Mouse (Mus musculus): ENCODE data around the gene Rspo3. TPM values are rescaled to one million over a fixed set of nuclear protein-coding genes. Genes with fewer than 3 reads are reported as not detected.

The Rspo3 gene
- total RNA-seq, 2 experiments from 2014 or later = 12.4 to 13.8 TPM

GRCm38 (mm10) chr10:29459632-29460031 is 76.0 kb downstream of the Rspo3 start:
- intact Hi-C loops (cut with DNase I) = no loop called here
- DNase-seq (ENCODE audit: low spot score in 2 of 2) = no peak

GRCm38 (mm10) chr10:29445076-29445475 is 90.6 kb downstream of the Rspo3 start:
- no peak for DNase-seq (ENCODE audit: low spot score in 2 of 2)
- intact Hi-C loops (cut with DNase I) = no loop called here

GRCm38 (mm10) chr10:29441297-29441696 is 94.4 kb downstream of the Rspo3 start:
- no peak for DNase-seq (ENCODE audit: low spot score in 2 of 2)
- intact Hi-C loops (cut with DNase I) = no loop called here

- peak in 1 of 2 experiments; percentile 49 for DNase-seq (ENCODE audit: low spot score in 2 of 2)
Observed at GRCm38 (mm10) chr10:29432935-29433453, 102.7 kb downstream of the Rspo3 start.

GRCm38 (mm10) chr10:29426660-29427059 is 109.0 kb downstream of the Rspo3 start:
- intact Hi-C loops (cut with DNase I) = no loop called here
- no peak for DNase-seq (ENCODE audit: low spot score in 2 of 2)

More at GRCm38 (mm10) chr10:29432935-29433453, 102.7 kb downstream of the Rspo3 start:
- intact Hi-C loops (cut with DNase I) = no loop called here

GRCm38 (mm10) chr10:29424571-29424970 is 111.1 kb downstream of the Rspo3 start:
- peak in 1 of 2 experiments; percentile 44 for DNase-seq (ENCODE audit: low spot score in 2 of 2)
- intact Hi-C loops (cut with DNase I) = loop anchor here (5.0 kb wide), 1 partner anchor 62 kb away; the partner anchor contains the start of gene Rnf146

- intact Hi-C loops (cut with DNase I) = no loop called here
- no peak for DNase-seq (ENCODE audit: low spot score in 2 of 2)
Observed at GRCm38 (mm10) chr10:29414361-29414760, 121.3 kb downstream of the Rspo3 start.

GRCm38 (mm10) chr10:29402656-29403268 is 132.9 kb downstream of the Rspo3 start:
- intact Hi-C loops (cut with DNase I) = no loop called here
- DNase-seq (ENCODE audit: low spot score in 2 of 2) = no peak

Other genes starting within 250 kb of the Rspo3 start
- gene Echdc1, start 222.7 kb downstream of the Rspo3 start, total RNA-seq (2021) = 10 to 100 TPM; 24.2 to 26.5 TPM
- 10 to 100 TPM; 93.6 to 95.2 TPM for gene Rnf146, start 173.4 kb downstream of the Rspo3 start, total RNA-seq (2021)